Mouse (Mus musculus) cerebellum, adult 2 months (tissue): ENCODE data around the gene Lypd5.

Experiments
- CTCF ChIP-seq: fragments of 200-500 bp; IDR thresholded peaks from 2 replicates; pipeline ENCODE4 v1.5.1; 2011; ENCODE audit warnings: low read depth, mild to moderate bottlenecking, control low read depth, low read length, moderate library complexity, borderline replicate concordance; ENCODE audit not compliant: insufficient read depth
- POLR2A ChIP-seq: fragments of 200-500 bp; IDR thresholded peaks from 2 replicates; pipeline ENCODE4 v1.6.1; 2011; ENCODE audit warnings: low read length, control low read depth, borderline replicate concordance; ENCODE audit not compliant: insufficient read depth

DNA sequence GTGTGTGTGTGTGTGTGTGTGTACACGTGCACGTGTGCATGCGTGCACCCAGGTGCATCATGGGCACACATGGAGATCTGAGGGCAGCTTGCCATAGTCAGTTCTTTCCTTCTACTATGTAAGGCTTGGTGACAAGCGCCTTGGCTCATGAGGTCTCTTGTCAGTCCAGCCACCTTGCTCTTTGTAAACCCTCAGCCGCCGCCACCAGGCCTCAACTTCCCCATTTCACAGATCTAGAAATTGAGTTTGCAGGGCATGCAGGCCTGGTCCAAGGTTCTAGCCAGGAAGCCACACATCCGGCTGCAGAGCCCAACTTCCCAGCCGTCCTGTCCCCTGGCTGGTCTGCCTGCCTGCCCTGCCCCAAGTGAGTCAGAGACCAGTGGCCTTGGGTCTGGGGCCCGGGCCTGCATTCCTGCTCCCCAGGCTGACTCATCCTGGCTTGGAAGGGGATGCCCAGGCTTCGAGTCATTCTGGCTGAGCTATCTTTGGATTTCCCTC lies 38.1 kb downstream of the Lypd5 start:
- TF ChIP-seq CTCF (no peak), POLR2A (no peak)
